Mouse (Mus musculus) neural tube, embryonic 14.5 days (tissue): ENCODE data around the gene Ildr2. TPM values are rescaled to one million over a fixed set of nuclear protein-coding genes. Genes with fewer than 3 reads are reported as not detected.

Experiments used
- ATAC-seq: fragments of 200-750 bp; cut with Nextera tagmentation; 2 replicates; pipeline ENCODE4 v1.8.0; 2017; ENCODE audit warnings: low read depth, mild to moderate bottlenecking, moderate TSS enrichment, moderate library complexity
- H3K27ac ChIP-seq: fragments of 300-500 bp; sonication (generic); 2 replicates; pipeline ENCODE4 v1.5.1; 2014; ENCODE audit warnings: low read depth, mild to moderate bottlenecking, control low read depth, low read length, moderate library complexity, mixed read lengths
- H3K27me3 ChIP-seq: fragments of 300-500 bp; sonication (generic); 2 replicates; pipeline ENCODE4 v1.6.1; 2014; ENCODE audit warnings: low read length; ENCODE audit not compliant: control insufficient read depth, insufficient read depth
- H3K36me3 ChIP-seq: fragments of 300-500 bp; sonication (generic); 2 replicates; pipeline ENCODE4 v1.6.1; 2014; ENCODE audit warnings: low read length, mixed read lengths; ENCODE audit not compliant: control insufficient read depth, insufficient read depth
- H3K4me1 ChIP-seq: fragments of 300-500 bp; sonication (generic); 2 replicates; pipeline ENCODE4 v1.6.1; 2014; ENCODE audit warnings: low read length; ENCODE audit not compliant: control insufficient read depth, insufficient read depth
- H3K4me2 ChIP-seq: fragments of 300-500 bp; sonication (generic); 2 replicates; pipeline ENCODE4 v1.6.1; 2014; ENCODE audit warnings: mild to moderate bottlenecking, low read depth, low read length, control low read depth
- H3K4me3 ChIP-seq: fragments of 300-500 bp; sonication (generic); 2 replicates; pipeline ENCODE4 v1.5.1; 2014; ENCODE audit warnings: low read depth, low read length, control low read depth, mixed read lengths
- H3K9ac ChIP-seq: fragments of 300-500 bp; sonication (generic); replicated peaks from 2 replicates; pipeline ENCODE4 v1.6.1; 2014; ENCODE audit warnings: low read depth, mild to moderate bottlenecking, control low read depth, low read length, mixed read lengths
- H3K9me3 ChIP-seq: fragments of 300-500 bp; sonication (generic); 2 replicates; pipeline ENCODE4 v1.6.1; 2016; ENCODE audit warnings: low read length; ENCODE audit not compliant: control insufficient read depth
- WGBS: fragments of 180-500 bp; shearing (Covaris S2); extraction: QIAGEN DNeasy Blood & Tissue Kit; methylation state at CpG from one replicate; pipeline ENCODE4 v1.1.7; 2014; 5-methylcytosine and 5-hydroxymethylcytosine counted together
- polyA plus RNA-seq: library from polyadenylated mRNA; unstranded; fragments of >200 nt; fragmentation: Nextera tagmentation; extraction: Ambion mirVana; gene quantifications from 2 replicates; pipeline ENCODE4 v1.2.1, GENCODE M21; 2014

Gene Ildr2
- polyA plus RNA-seq, 1 experiment from 2014 or later = 2.8 TPM

DNA sequence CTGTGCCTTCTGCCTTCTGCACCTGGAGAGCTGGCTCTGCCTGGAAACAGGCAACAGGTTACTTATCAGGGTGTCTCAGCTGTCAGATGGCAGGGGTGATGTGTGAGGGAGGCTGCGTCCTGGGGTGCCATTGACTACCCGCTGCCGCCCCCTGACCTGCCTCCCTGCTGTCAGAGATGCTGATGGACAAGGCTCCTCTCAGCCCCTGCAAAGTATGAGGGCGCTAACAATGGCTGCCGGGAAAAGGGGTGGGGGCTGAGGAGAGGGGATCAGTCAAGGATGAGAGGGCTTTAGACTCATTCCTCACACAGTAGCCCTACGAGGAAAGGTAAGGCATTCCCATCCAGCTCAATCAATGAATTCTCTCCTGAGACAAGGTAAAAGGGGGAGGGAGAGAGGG lies 2.4 kb downstream of the Ildr2 start:
- 3% methylated on average over 6 of the region's 6 CpGs for WGBS
- no peaks in the 10 kb centered on the region for H3K9me3 ChIP-seq
- H3K4me3 ChIP-seq = no peak overlapping the region
- H3K9ac ChIP-seq = 0 out of 2 replicates have a peak overlapping the region, but pooled peaks have one; percentile 11
- no peaks in the 10 kb centered on the region for H3K36me3 ChIP-seq
- H3K4me2 ChIP-seq = peak overlapping the region; percentile 31
- H3K4me1 ChIP-seq = 0 out of 2 replicates have a peak, but pooled peaks cover 4% of the 10 kb centered on the region
- 0 out of 2 replicates have a peak, but pooled peaks have one; percentile 41 for ATAC-seq
- no peak overlapping the region for H3K27ac ChIP-seq
- H3K27me3 ChIP-seq = no peaks in the 10 kb centered on the region

DNA sequence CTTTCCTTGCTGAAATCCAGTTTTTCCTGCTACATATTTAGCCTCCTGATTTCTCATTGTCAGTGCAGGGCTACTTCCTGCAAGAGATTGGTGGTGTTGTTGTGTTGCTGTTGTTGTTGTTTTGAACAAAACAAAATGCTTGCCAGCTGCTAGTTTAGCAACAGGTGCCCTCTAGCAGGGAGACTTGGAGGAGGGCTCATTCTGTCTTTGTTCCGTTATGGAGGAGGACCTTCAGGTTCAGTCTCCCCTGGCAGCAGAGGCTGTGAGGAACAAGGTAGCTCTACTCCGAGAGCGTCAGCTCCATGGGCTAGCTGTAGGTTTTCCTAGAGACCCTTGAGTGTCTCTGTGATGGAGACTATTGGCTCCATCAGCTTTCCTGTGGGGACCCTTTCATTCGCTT lies 3.0 kb downstream of the Ildr2 start:
- 75% methylated on average over 4 of the region's 4 CpGs for WGBS
- Histone ChIP-seq H3K4me2 (peak overlapping the region; percentile 31; the same call in 1 of the 2 replicates), H3K9ac (no peak overlapping the region), H3K9me3 (no peaks in the 10 kb centered on the region), H3K36me3 (no peaks in the 10 kb centered on the region), H3K27me3 (no peaks in the 10 kb centered on the region), H3K4me3 (no peak overlapping the region), H3K4me1 (0 out of 2 replicates have a peak, but pooled peaks cover 4% of the 10 kb centered on the region), H3K27ac (no peak overlapping the region)
- ATAC-seq = no peak

- Histone ChIP-seq H3K27ac (no peak overlapping the region), H3K36me3 (no peaks in the 10 kb centered on the region), H3K4me1 (no peaks in the 10 kb centered on the region), H3K27me3 (no peaks in the 10 kb centered on the region), H3K9ac (no peak overlapping the region), H3K4me2 (no peak overlapping the region), H3K9me3 (no peaks in the 10 kb centered on the region), H3K4me3 (no peak overlapping the region)
- 80% methylated on average over 6 of the region's 6 CpGs for WGBS
- no peak for ATAC-seq
Observed at GRCm38 (mm10) chr1:166259526-166259925, 5.6 kb downstream of the Ildr2 start.

- no peaks in the 10 kb centered on the region for H3K27me3 ChIP-seq
- no peak overlapping the region for H3K4me2 ChIP-seq
- no peak overlapping the region for H3K27ac ChIP-seq
- no peaks in the 10 kb centered on the region for H3K4me1 ChIP-seq
- no peak for ATAC-seq
- no peak overlapping the region for H3K9ac ChIP-seq
- 90% methylated on average over 7 of the region's 7 CpGs for WGBS
- no peaks in the 10 kb centered on the region for H3K9me3 ChIP-seq
- H3K4me3 ChIP-seq = no peak overlapping the region
- H3K36me3 ChIP-seq = no peaks in the 10 kb centered on the region
Observed at GRCm38 (mm10) chr1:166266001-166266705, 12.2 kb downstream of the Ildr2 start.

DNA sequence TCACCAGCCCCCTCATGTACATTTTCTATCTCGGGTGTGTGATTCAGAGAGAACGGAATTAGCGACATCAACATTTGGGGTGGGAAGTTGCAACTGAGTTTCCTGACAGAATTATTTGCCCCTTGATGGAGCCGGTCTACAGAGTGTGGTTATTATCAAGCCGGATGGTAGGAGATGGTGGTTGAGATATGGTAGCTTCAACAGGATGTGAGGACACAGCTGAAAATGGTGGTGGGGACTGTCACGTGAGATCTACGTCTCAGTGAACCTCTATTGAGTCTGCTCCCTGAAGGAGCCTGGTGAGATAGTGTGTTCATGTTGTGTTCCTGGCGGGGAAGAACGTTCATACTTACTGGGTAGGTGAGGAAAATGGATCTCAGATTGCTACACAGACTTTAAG lies 13.0 kb downstream of the Ildr2 start:
- H3K27ac ChIP-seq = no peak overlapping the region
- no peaks in the 10 kb centered on the region for H3K4me1 ChIP-seq
- H3K36me3 ChIP-seq = no peaks in the 10 kb centered on the region
- no peak for ATAC-seq
- WGBS = 98% methylated on average over 9 of the region's 9 CpGs
- H3K27me3 ChIP-seq = no peaks in the 10 kb centered on the region
- no peak overlapping the region for H3K4me3 ChIP-seq
- H3K9me3 ChIP-seq = no peaks in the 10 kb centered on the region
- H3K9ac ChIP-seq = no peak overlapping the region
- H3K4me2 ChIP-seq = no peak overlapping the region

GRCm38 (mm10) chr1:166268218-166268617 lies 14.3 kb downstream of the Ildr2 start:
- ATAC-seq = no peak
- H3K4me1 ChIP-seq = no peaks in the 10 kb centered on the region
- no peak overlapping the region for H3K9ac ChIP-seq
- WGBS = 95% methylated on average over 5 of the region's 5 CpGs
- H3K4me2 ChIP-seq = no peak overlapping the region
- H3K27me3 ChIP-seq = no peaks in the 10 kb centered on the region
- H3K4me3 ChIP-seq = no peak overlapping the region
- no peaks in the 10 kb centered on the region for H3K36me3 ChIP-seq
- no peak overlapping the region for H3K27ac ChIP-seq
- no peaks in the 10 kb centered on the region for H3K9me3 ChIP-seq

DNA sequence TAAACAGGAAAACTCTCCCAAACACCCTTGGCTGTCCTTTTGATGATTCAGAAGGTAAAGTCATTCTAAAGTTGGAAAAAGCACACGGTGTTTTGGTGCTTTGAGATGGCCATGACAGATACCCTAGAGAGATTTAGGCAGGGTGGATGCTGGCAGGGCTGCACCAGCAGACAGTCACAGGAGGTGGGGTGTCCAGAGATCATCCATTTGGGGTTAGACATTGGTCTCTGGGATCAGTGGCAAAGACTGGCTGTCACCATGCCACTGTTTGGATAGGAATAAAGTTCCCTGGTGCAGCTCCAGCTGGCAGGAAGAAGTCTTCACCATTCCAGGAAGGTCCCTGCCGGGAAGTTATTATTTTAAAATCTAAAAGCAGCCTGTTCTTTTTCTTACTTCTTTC lies 24.8 kb downstream of the Ildr2 start:
- Histone ChIP-seq H3K4me1 (peaks cover 34% of the 10 kb centered on the region), H3K9me3 (no peaks in the 10 kb centered on the region), H3K27ac (no peak overlapping the region), H3K27me3 (no peaks in the 10 kb centered on the region), H3K4me3 (no peak overlapping the region), H3K36me3 (no peaks in the 10 kb centered on the region), H3K4me2 (no peak overlapping the region), H3K9ac (no peak overlapping the region)
- ATAC-seq = no peak
- WGBS = 26% methylated on average over 2 of the region's 2 CpGs

- Histone ChIP-seq H3K4me3 (no peak overlapping the region), H3K36me3 (no peaks in the 10 kb centered on the region), H3K27ac (peak overlapping the region; percentile 6; the same call in 1 of the 2 replicates), H3K9me3 (no peaks in the 10 kb centered on the region), H3K4me1 (peaks cover 41% of the 10 kb centered on the region), H3K27me3 (no peaks in the 10 kb centered on the region), H3K4me2 (no peak overlapping the region), H3K9ac (no peak overlapping the region; the same call in 1 of the 2 replicates)
- 21% methylated on average over 9 of the region's 9 CpGs for WGBS
- peak; percentile 7; the same call in 1 of the 2 replicates for ATAC-seq
Observed at GRCm38 (mm10) chr1:166279580-166280206, 25.8 kb downstream of the Ildr2 start.

DNA sequence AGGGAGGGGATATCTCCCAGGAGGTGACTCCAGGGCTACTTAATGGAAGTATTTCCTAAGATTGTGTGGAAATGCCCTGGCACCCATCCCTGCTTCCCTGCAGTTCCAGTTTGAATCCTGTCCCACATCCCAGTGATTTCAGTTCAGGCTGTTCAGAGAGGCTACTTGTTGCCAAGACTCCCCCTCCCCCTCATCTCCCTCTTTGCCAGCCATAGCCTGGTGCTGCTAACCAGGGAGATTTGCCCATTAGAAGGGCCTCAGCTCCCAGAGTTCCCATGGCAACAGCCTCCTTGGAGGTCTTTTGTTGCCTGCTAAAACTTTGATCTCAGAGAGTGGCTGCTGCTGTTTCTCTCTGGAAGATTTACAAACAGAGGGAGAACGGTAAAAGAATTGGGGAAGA lies 26.6 kb downstream of the Ildr2 start:
- 0% methylated on average over 1 of the region's 1 CpGs for WGBS

More for the DNA sequence above, 26.6 kb downstream of the Ildr2 start:
- Histone ChIP-seq H3K27ac (no peak overlapping the region), H3K4me1 (peaks cover 42% of the 10 kb centered on the region), H3K9ac (no peak overlapping the region), H3K36me3 (no peaks in the 10 kb centered on the region), H3K4me2 (no peak overlapping the region), H3K9me3 (no peaks in the 10 kb centered on the region), H3K27me3 (no peaks in the 10 kb centered on the region), H3K4me3 (no peak overlapping the region)
- ATAC-seq = peak; percentile 64
